Mouse (Mus musculus): Measurements from ENCODE around the gene Coch. TPM values are rescaled to one million over a fixed set of nuclear protein-coding genes. Genes with fewer than 3 reads are reported as not detected.
"Not testable (repeated sequence)": the region's sequence is repeated elsewhere in the genome, so short reads cannot be mapped to it uniquely, and the experiment has no call there.

Coch gene
- not detected in 2 replicates for total RNA-seq (2015)
- total RNA-seq (2017) = not detected in 2 replicates

DNA sequence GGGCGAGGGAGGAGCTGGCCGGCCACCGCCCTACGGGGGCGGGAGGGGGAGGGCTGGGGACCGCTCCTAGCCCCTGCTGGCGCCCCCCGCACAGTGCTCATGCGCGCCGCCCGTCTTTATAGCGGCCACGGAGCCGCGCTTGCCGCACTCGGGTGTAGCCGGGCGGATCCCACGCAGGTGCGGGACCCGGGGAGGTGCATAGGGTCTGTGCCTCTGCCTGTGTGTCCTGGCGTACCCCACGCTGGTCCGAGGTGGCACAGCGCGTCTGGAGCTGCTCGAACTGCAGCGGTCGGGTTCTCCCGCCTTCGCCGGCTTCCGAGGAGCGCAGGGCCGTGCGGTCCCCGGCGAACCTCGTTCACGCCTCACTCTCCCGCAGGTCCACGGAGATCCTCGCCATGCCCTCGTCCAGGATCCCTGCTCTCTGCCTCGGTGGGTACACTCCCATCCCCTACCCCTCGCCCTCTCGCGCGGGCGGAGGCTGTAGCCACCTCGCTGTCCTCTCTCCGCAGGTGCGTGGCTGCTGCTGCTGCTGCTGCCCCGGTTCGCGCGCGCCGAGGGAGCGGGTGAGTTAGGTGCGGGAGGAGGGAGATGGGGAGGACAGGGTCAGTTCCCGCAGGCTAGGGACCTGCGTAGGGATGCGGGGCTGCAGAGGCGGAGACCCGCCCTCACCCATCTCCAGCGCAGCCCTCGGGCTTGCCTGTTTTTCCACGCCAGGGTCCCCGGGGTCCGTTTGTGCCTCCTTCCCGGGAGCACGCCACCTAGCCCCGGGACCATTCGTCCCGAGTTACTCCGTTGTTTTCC lies at the start of gene Coch:
Coch (plus strand) TSS at position 113 of the 801 bp plus-strand sequence.
- ATAC-seq (replicated peaks; ENCODE audit: poor library complexity) = peak; percentile 37

GRCm38 (mm10) chr12:51543402-51543960 lies 49.7 kb upstream of the Coch start:
- ATAC-seq (replicated peaks; ENCODE audit: poor library complexity) = no peak

- ATAC-seq (replicated peaks; ENCODE audit: poor library complexity) = no peak
Observed at GRCm38 (mm10) chr12:51555041-51555440, 38.1 kb upstream of the Coch start.

DNA sequence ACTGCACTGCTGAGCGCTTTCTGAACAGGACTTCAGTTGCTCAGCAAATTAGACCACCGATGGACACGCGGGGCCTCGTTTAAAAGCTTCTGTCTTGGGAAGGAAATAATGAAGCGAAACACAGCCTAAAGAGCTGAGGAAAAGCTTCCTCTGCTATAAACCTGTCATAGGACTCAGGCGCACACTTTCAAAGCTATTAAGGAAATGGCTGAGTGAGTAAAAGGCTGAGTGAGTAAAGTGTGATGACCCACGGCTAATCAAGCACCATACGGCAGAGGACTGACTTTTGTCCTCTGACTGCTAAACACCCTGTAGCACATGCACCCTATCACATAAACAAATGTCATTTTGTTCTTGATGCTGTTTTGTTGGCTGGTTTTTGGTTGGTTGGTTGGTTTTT lies 31.7 kb upstream of the Coch start:
- ATAC-seq (replicated peaks; ENCODE audit: poor library complexity) = no peak

GRCm38 (mm10) chr12:51567225-51567624 lies 25.9 kb upstream of the Coch start:
- no peak for ATAC-seq (replicated peaks; ENCODE audit: poor library complexity)

- ATAC-seq (replicated peaks; ENCODE audit: poor library complexity) = no peak
Observed at GRCm38 (mm10) chr12:51569472-51569871, 23.7 kb upstream of the Coch start.

GRCm38 (mm10) chr12:51569944-51570343 lies 23.2 kb upstream of the Coch start:
- no peak for ATAC-seq (replicated peaks; ENCODE audit: poor library complexity)

GRCm38 (mm10) chr12:51572651-51573050 lies 20.5 kb upstream of the Coch start:
- ATAC-seq (replicated peaks; ENCODE audit: poor library complexity) = no peak

GRCm38 (mm10) chr12:51577816-51578215 lies 15.3 kb upstream of the Coch start:
- not testable (repeated sequence) for ATAC-seq (replicated peaks; ENCODE audit: poor library complexity)

- ATAC-seq (replicated peaks; ENCODE audit: poor library complexity) = no peak
Observed at GRCm38 (mm10) chr12:51589263-51589662, 3.9 kb upstream of the Coch start.

- ATAC-seq (replicated peaks; ENCODE audit: poor library complexity) = no peak
Observed at GRCm38 (mm10) chr12:51591921-51592320, 1.2 kb upstream of the Coch start.

DNA sequence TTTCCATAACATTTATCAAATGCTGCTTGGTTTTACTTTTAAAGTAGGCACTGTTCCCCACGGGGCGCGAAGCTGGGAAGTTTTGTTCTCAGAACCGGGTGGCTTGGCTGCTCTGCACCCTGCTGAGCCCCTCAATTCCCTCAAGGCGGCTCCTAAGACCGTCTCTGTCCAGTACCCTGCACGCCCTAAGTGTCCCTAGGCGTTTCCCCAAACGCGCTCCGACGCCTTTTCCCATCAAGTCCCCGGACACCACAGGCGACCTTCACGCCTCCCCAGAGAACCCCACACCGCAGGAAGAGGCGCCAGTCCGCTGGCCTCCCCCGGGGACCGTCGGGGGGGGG lies 283 bp upstream of the Coch start:
- peak; percentile 17; the same call in 1 of the 2 replicates for ATAC-seq (replicated peaks; ENCODE audit: poor library complexity)

- no peak; the same call in 1 of the 2 replicates for ATAC-seq (replicated peaks; ENCODE audit: poor library complexity)
Observed at GRCm38 (mm10) chr12:51594030-51594470, 909 bp downstream of the Coch start.

GRCm38 (mm10) chr12:51603306-51603705 lies 10.2 kb downstream of the Coch start:
- no peak for ATAC-seq (replicated peaks; ENCODE audit: poor library complexity)

- no peak for ATAC-seq (replicated peaks; ENCODE audit: poor library complexity)
Observed at GRCm38 (mm10) chr12:51606138-51606537, 13.0 kb downstream of the Coch start.

DNA sequence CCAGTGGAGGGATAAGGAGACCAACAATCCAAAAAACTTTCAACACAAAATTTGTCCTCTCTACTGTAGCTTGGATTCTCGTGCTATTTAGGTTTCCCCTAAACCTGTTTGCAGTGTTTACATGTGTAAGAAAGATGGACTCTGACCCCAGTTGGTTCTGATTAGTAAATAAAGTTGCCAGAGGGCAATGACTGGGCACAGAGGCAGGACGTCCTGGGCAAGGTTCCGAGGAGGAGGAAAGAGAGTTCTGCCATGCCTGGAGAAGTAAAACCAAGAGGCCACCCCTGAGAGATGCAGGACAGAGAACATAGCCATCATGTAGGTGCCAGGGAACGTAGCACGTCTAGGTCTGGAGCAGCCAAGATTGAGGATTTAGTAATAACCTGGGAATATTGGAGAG lies 19.2 kb downstream of the Coch start:
- no peak for ATAC-seq (replicated peaks; ENCODE audit: poor library complexity)

GRCm38 (mm10) chr12:51620572-51620971 lies 27.4 kb downstream of the Coch start:
- no peak for ATAC-seq (replicated peaks; ENCODE audit: poor library complexity)

- ATAC-seq (replicated peaks; ENCODE audit: poor library complexity) = no peak
Observed at GRCm38 (mm10) chr12:51621161-51621560, 28.0 kb downstream of the Coch start.

DNA sequence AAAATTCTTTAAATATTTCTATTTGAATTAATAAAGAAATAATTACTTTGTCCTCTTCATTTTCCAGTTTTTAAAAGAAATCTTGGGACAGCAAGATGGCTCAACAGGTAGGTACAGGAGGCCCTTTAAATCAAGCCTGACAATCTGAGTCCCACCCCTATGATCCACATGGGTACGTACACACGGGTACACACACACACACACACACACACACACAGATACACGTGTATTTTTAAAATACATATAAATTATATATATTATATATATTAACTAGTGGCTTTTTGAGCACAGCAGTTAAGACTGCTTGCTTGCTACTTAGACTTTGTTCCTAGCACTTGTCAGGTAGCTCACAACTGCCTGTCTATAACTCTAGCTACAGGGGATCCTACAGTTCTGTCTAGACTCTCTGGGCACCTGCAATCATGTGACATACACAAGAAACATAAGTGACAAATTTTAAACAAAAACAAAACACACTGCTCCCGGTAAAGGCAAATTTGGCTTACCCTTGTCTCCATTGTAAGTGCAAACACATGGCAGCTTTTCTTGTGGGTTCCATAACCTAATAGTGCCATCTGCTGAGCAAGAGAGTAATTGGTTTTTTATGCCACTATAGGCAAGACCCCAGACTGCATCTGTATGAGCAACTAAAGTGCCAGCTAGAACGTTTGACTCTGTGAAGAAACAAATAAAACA lies 29.7 kb downstream of the Coch start:
- 0 out of 2 replicates have a peak, but pooled peaks have one; percentile 57 for ATAC-seq (replicated peaks; ENCODE audit: poor library complexity)

GRCm38 (mm10) chr12:51623366-51623694 lies 30.2 kb downstream of the Coch start:
- no peak for ATAC-seq (replicated peaks; ENCODE audit: poor library complexity)

DNA sequence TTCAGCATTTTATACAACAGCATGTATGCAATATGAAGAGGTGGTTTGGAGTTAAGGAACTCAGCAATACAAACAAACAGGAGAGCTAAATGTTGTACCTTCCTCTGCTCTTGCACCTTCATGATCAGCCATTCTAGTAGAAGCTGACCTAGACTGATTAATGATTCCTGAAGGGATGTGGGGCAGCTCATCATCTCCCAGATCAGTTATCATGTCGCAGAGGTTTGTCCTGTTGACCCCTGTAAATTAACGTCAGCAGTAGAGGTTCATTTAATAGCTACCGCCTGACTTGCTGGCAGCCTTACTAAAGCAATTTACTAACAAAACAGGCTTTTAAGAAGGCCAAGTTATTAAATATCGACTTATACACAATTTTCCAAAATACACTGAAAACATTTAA lies 40.3 kb downstream of the Coch start:
- ATAC-seq (replicated peaks; ENCODE audit: poor library complexity) = no peak

GRCm38 (mm10) chr12:51636260-51636659 lies 43.1 kb downstream of the Coch start:
- ATAC-seq (replicated peaks; ENCODE audit: poor library complexity) = no peak
